Mouse (Mus musculus): ENCODE results near the gene Ppm1h.

DNA sequence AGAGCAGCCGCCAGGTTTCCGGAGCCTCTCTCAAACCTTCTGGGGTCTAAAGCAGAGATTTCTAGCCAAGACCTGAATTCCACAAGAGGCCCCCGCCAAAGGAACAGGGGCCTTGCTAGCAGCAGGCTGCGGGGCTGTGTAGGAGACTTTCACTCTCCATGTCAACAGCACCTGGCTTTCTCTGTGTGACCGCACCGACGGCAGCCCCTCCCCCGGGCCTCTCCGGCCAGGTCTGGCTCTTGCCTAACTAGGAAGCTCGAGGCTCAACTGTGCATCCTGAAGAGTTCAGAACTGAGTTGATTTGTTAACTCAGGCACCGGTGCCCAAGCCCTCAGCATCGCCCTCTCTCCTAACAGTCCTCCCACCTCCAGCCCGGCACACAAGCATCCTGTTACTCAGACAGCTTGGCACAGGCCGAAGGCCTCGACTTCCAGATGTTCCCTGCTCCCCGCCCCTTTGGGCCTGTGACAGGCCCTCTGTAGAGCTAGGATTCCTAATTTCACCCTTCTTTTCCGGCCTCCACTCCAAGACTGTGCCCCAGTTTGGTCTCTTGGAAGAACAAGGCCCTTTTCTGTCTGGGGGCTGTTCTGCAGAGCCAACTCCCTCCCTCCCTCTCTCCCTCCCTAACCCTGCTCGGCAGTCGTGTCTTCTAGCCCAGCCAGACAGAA lies 234.3 kb downstream of the Ppm1h start:
- no peak for TF ChIP-seq CTCF (IDR thresholded peaks at IDR 0.05; ENCODE audit: borderline replicate concordance, extremely low read depth, insufficient read depth, insufficient read length)
- no peak for TF ChIP-seq POLR2A (IDR thresholded peaks at IDR 0.05; ENCODE audit: borderline replicate concordance, extremely low read depth, insufficient read depth, insufficient read length, poor library complexity, severe bottlenecking)

All from brain, embryonic 14.5 days (tissue).